Mouse (Mus musculus) CH12.LX (cell line): ENCODE measurements around the gene Spred2.

Experiments used
- CTCF ChIP-seq, 2 experiments: IDR thresholded peaks in 1 of 2; conservative IDR thresholded peaks in 1 of 2; 2 replicates each; pipeline ENCODE4 v1.5.1; 2011 to 2012; ENCODE audit warnings: low read depth in 2 of 2, low read length in 2 of 2, improper control_type of control experiment in 1 of 2, inconsistent platforms in 1 of 2, mild to moderate bottlenecking in 1 of 2, moderate library complexity in 1 of 2
- EP300 ChIP-seq: IDR thresholded peaks from 2 replicates; pipeline ENCODE4 v1.6.1; 2011; ENCODE audit warnings: low read length, improper control_type of control experiment
- PAX5 ChIP-seq: IDR thresholded peaks from 2 replicates; pipeline ENCODE4 v1.6.1; 2012; ENCODE audit warnings: low read length, inconsistent platforms, mixed read lengths
- SIN3A ChIP-seq: IDR thresholded peaks from 2 replicates; pipeline ENCODE4 v1.6.1; 2012; ENCODE audit warnings: low read length, improper control_type of control experiment, inconsistent platforms

DNA sequence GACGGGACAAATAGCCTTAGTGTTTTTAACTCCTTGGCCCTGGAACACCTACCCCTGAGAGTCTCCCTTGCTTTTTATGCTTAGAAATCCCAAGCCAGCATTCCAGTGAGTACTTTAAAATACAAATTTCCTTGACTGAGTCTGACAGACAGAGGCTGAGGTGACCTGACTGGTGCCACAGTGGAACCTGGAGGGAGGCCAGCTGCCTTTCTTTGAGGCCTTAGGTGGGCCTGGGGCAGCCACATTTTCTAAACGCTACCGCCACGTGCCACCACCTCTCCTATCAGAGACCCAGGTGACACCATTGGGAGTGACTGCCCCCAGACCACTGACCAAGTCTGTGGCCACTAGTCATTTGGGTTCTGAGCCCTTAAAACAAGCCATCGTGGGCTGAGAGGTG, 40.2 kb downstream of the Spred2 start:
- no peak for TF ChIP-seq CTCF (conservative IDR thresholded peaks at IDR 0.05 in 1 of 2, IDR thresholded peaks at IDR 0.05 in 1 of 2; ENCODE audit: low read depth in 2 of 2, low read length in 2 of 2)
- TF ChIP-seq EP300 = no peak
- TF ChIP-seq PAX5 = no peak
- TF ChIP-seq SIN3A = no peak
